In genomic region chr2:51600202-51600487, GRCm38 (mm10) we compare ENCODE assay signal across 18 mouse cellular contexts. TPM values are rescaled to one million over a fixed set of nuclear protein-coding genes. Genes with fewer than 3 reads are reported as not detected.
DNase-seq lines count a peak whose midpoint lies in the region; ATAC-seq lines count a peak whose summit lies in the region.
"Had no signal": no experiment of that assay in that cellular context is flagged by ENCODE, and none has a peak within 500 bp of the region (broad histone marks: within the 10 kb centered on the region; RNA-seq: fewer than 3 reads in every experiment).

No protein-coding gene starts in this region.

- H3K27ac ChIP-seq in forebrain, embryonic 13.5 days = peak overlapping the region; percentile 31; the same call in 1 of the 2 replicates
- H3K27ac ChIP-seq in forebrain, embryonic 10.5 days = no peak overlapping the region
- peak overlapping the region; percentile 21; the same call in 1 of the 2 replicates for H3K27ac ChIP-seq in forebrain, embryonic 14.5 days (ENCODE audit: low read depth, low read length)
- H3K27ac ChIP-seq in hindbrain, embryonic 14.5 days = peak overlapping the region; percentile 82
- H3K27ac ChIP-seq in midbrain, embryonic 14.5 days (replicated peaks; ENCODE audit: low read depth, low read length) = peak overlapping the region; percentile 87
- H3K27ac ChIP-seq: macrophage had no signal

- H3K4me1 ChIP-seq in forebrain, embryonic 13.5 days = peaks cover 5% of the 10 kb centered on the region; the same call in 1 of the 2 replicates
- peaks cover 8% of the 10 kb centered on the region for H3K4me1 ChIP-seq in forebrain, embryonic 10.5 days
- no peaks in the 10 kb centered on the region for H3K4me1 ChIP-seq in forebrain, embryonic 14.5 days (ENCODE audit: control insufficient read depth, insufficient read depth, low read length)
- peaks cover 11% of the 10 kb centered on the region for H3K4me1 ChIP-seq in hindbrain, embryonic 14.5 days (replicated peaks; ENCODE audit: control insufficient read depth, insufficient read depth, low read length)
- peaks cover 26% of the 10 kb centered on the region for H3K4me1 ChIP-seq in midbrain, embryonic 14.5 days (ENCODE audit: control insufficient read depth, insufficient read depth, low read length)
- H3K4me1 ChIP-seq: heart, embryonic 12.5 days had no signal

- H3K27me3 ChIP-seq in forebrain, embryonic 13.5 days = no peaks in the 10 kb centered on the region
- no peaks in the 10 kb centered on the region for H3K27me3 ChIP-seq in forebrain, embryonic 10.5 days (ENCODE audit: poor library complexity, severe bottlenecking)
- H3K27me3 ChIP-seq in forebrain, embryonic 14.5 days (replicated peaks; ENCODE audit: control insufficient read depth, insufficient read depth, low read length) = no peaks in the 10 kb centered on the region
- no peaks in the 10 kb centered on the region for H3K27me3 ChIP-seq in hindbrain, embryonic 14.5 days (ENCODE audit: control insufficient read depth, insufficient read depth, low read length)
- H3K27me3 ChIP-seq in midbrain, embryonic 14.5 days (ENCODE audit: control insufficient read depth, insufficient read depth, low read length) = no peaks in the 10 kb centered on the region
- H3K27me3 ChIP-seq: heart, embryonic 12.5 days had no signal

- H3K4me3 ChIP-seq in forebrain, embryonic 13.5 days = no peak overlapping the region
- H3K4me3 ChIP-seq in forebrain, embryonic 10.5 days = no peak overlapping the region
- H3K4me3 ChIP-seq in forebrain, embryonic 14.5 days (ENCODE audit: low read depth, low read length) = no peak overlapping the region
- H3K4me3 ChIP-seq in hindbrain, embryonic 14.5 days (replicated peaks; ENCODE audit: low read length) = peak overlapping the region; percentile 15; the same call in 1 of the 2 replicates
- H3K4me3 ChIP-seq in midbrain, embryonic 14.5 days (replicated peaks; ENCODE audit: low read depth, low read length) = 0 out of 2 replicates have a peak overlapping the region, but pooled peaks have one; percentile 8
- H3K4me3 ChIP-seq: heart, embryonic 12.5 days had no signal

- no peak for ATAC-seq in forebrain, embryonic 13.5 days
- no peak for ATAC-seq in forebrain, embryonic 14.5 days
- ATAC-seq in hindbrain, embryonic 14.5 days (ENCODE audit: low FRiP score) = no peak
- ATAC-seq in midbrain, embryonic 14.5 days (ENCODE audit: low FRiP score, low TSS enrichment) = no peak

- no peak overlapping the region for H3K9ac ChIP-seq in forebrain, embryonic 13.5 days
- no peak overlapping the region; the same call in 1 of the 2 replicates for H3K9ac ChIP-seq in forebrain, embryonic 14.5 days (ENCODE audit: low read length)
- H3K9ac ChIP-seq in hindbrain, embryonic 14.5 days = peak overlapping the region; percentile 57
- peak overlapping the region; percentile 22; the same call in 1 of the 2 replicates for H3K9ac ChIP-seq in midbrain, embryonic 14.5 days (replicated peaks; ENCODE audit: low read length)
- H3K9ac ChIP-seq: heart, embryonic 12.5 days had no signal

- no peak for DNase-seq in forebrain, embryonic 10.5 days (ENCODE audit: extremely low spot score, low spot score)
- DNase-seq in forebrain, embryonic 14.5 days (ENCODE audit: low spot score) = no peak
- DNase-seq in hindbrain, embryonic 14.5 days (ENCODE audit: low spot score) = no peak
- no peak for DNase-seq in midbrain, embryonic 14.5 days
- no peak for DNase-seq in urinary bladder, postnatal 4 days (ENCODE audit: low spot score in 2 of 2)
- DNase-seq in cerebellum, adult 9-10 months = no peak
- no peak for DNase-seq in thymus, postnatal 36 days
- DNase-seq: adrenal gland, postnatal 14 days; cerebellum, postnatal 14 days; gastrocnemius, postnatal 10 days; heart, postnatal 36 days; kidney, adult 2 months; liver; lung, adult 2 months had no signal

- H3K36me3 ChIP-seq in forebrain, embryonic 13.5 days (ENCODE audit: poor library complexity, severe bottlenecking) = no peaks in the 10 kb centered on the region
- no peaks in the 10 kb centered on the region for H3K36me3 ChIP-seq in forebrain, embryonic 10.5 days (replicated peaks)
- H3K36me3 ChIP-seq in forebrain, embryonic 14.5 days (ENCODE audit: control insufficient read depth, insufficient read depth, low read length) = no peaks in the 10 kb centered on the region
- no peaks in the 10 kb centered on the region for H3K36me3 ChIP-seq in hindbrain, embryonic 14.5 days (replicated peaks; ENCODE audit: control insufficient read depth, insufficient read depth)
- H3K36me3 ChIP-seq in midbrain, embryonic 14.5 days (ENCODE audit: control insufficient read depth, insufficient read depth, low read length) = no peaks in the 10 kb centered on the region
- H3K36me3 ChIP-seq: heart, embryonic 12.5 days had no signal

- 41% methylated on average over 3 of the region's 3 CpGs for WGBS in forebrain, embryonic 13.5 days
- WGBS in forebrain, embryonic 10.5 days = 79% methylated on average over 3 of the region's 3 CpGs
- WGBS in forebrain, embryonic 14.5 days = 50% methylated on average over 3 of the region's 3 CpGs
- WGBS in hindbrain, embryonic 14.5 days = 18% methylated on average over 3 of the region's 3 CpGs
- 13% methylated on average over 3 of the region's 3 CpGs for WGBS in midbrain, embryonic 14.5 days

- H3K4me2 ChIP-seq in forebrain, embryonic 13.5 days = peak overlapping the region; percentile 23; the same call in 1 of the 2 replicates
- peak overlapping the region; percentile 10; the same call in 1 of the 2 replicates for H3K4me2 ChIP-seq in forebrain, embryonic 14.5 days (ENCODE audit: low read length)
- peak overlapping the region; percentile 47 for H3K4me2 ChIP-seq in hindbrain, embryonic 14.5 days (replicated peaks)
- peak overlapping the region; percentile 44 for H3K4me2 ChIP-seq in midbrain, embryonic 14.5 days (ENCODE audit: low read length)
- H3K4me2 ChIP-seq: heart, embryonic 12.5 days had no signal

- no peaks in the 10 kb centered on the region for H3K9me3 ChIP-seq in forebrain, embryonic 13.5 days (replicated peaks)
- no peaks in the 10 kb centered on the region for H3K9me3 ChIP-seq in forebrain, embryonic 10.5 days
- no peaks in the 10 kb centered on the region for H3K9me3 ChIP-seq in forebrain, embryonic 14.5 days (replicated peaks; ENCODE audit: control insufficient read depth, low read length)
- no peaks in the 10 kb centered on the region for H3K9me3 ChIP-seq in hindbrain, embryonic 14.5 days (ENCODE audit: control insufficient read depth, low read length)
- H3K9me3 ChIP-seq in midbrain, embryonic 14.5 days (ENCODE audit: control insufficient read depth, low read length) = no peaks in the 10 kb centered on the region
- H3K9me3 ChIP-seq: heart, embryonic 12.5 days had no signal

RNA-seq across cellular contexts. Expression of gene Tas2r134, which starts 27.2 kb away (rescaled TPM):
- polyA plus RNA-seq in forebrain, embryonic 13.5 days (2015; fragmentation: Nextera tagmentation; extraction: Ambion mirVana) = not detected in 2 replicates
- not detected in 2 replicates for polyA plus RNA-seq in forebrain, embryonic 10.5 days (2016; fragmentation: Nextera tagmentation; extraction: Ambion mirVana)
- not detected in 2 replicates for polyA plus RNA-seq in forebrain, embryonic 14.5 days (2014; fragmentation: Nextera tagmentation; extraction: Ambion mirVana)
- not detected in 2 replicates for polyA plus RNA-seq in hindbrain, embryonic 14.5 days (2014; fragmentation: Nextera tagmentation; extraction: Ambion mirVana)
- polyA plus RNA-seq in midbrain, embryonic 14.5 days (2014; fragmentation: Nextera tagmentation; extraction: Ambion mirVana) = not detected in 2 replicates
- polyA plus RNA-seq: heart, embryonic 12.5 days; kidney, adult 2 months; lung, adult 2 months; macrophage; urinary bladder, adult 2 months had no signal

Comparison
In these comparisons a context has a peak if more than half of its experiments do, and no peak if none do; other contexts are left out.
1. H3K4me3 ChIP-seq: peak in hindbrain, embryonic 14.5 days (single experiment) and midbrain, embryonic 14.5 days (single experiment); none in forebrain, embryonic 13.5 days (single experiment), forebrain, embryonic 10.5 days (single experiment) and forebrain, embryonic 14.5 days (single experiment).
2. H3K9ac ChIP-seq: peak in hindbrain, embryonic 14.5 days (single experiment) and midbrain, embryonic 14.5 days (single experiment); none in forebrain, embryonic 13.5 days (single experiment) and forebrain, embryonic 14.5 days (single experiment).
3. Peak in every context shown above with its lines, with median percentiles within 50 percentile points of each other: H3K4me2 ChIP-seq.